8 mouse cellular contexts compared by ENCODE assay signal in the genomic region with DNA sequence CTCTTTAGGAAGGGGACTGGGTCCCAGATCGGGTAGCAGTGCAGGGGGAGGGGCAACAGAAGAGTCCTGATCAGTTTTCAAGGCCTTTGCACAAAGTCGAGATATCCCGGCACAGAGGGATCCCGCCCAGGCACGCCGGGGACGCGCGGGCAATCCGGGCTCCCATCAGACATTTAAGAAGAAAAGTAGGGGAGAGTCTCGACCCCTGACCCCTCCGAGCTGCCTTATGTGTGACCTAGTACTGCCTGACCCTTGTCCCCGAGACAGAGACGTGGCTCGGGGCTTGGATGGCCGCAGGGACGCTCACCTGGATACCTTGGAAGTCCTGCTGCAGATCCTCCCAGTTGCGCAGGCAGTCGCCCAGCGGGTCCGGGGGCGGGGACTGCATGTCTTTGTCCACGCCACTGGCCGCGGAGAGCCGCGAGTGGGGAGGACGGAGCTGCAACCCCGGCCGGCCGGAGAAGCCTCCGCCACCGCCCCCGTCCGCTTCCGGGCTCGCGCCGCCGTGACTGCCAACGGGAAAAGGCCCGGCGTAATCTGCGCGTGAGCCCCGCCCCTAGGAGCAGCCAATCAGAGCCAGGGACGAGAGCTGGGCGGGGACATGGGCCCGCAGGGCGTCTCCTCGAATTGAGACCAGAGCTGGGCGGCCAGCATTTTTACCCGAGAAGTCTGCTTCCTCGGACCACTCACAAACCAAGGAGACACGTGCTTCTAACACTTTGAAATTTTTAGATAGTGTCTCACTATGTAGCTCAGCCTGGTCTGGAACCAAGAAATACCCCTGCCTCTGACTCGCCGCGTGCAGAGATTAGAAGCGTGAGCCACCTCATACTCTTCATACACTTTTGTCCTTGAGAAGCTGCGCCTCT. TPM values are rescaled to one million over a fixed set of nuclear protein-coding genes. Genes with fewer than 3 reads are reported as not detected.
DNase-seq lines count a peak whose midpoint lies in the region; ATAC-seq and TF ChIP-seq lines count a peak whose summit lies in the region.

Tmem120a (minus strand) TSS at position 708 of the 869 bp plus-strand sequence.

- peak; percentile 95 for ATAC-seq in hindbrain, postnatal 0 days
- ATAC-seq in megakaryocyte, adult 5-6 weeks (ENCODE audit: poor library complexity, severe bottlenecking), result peak; percentile 100

- peak within 1 kb of the TSS; percentile 83 for H3K9ac ChIP-seq in hindbrain, postnatal 0 days (replicated peaks; ENCODE audit: low read length)

- peak; percentile 69 for DNase-seq in WW6 (ENCODE audit: low read depth, low spot score)
- DNase-seq in cerebellum, postnatal 4 days (ENCODE audit: low spot score in 2 of 2), result peak; percentile 82 to 92
- DNase-seq in gastrocnemius, adult 2 months, result peak; percentile 98
- DNase-seq in hindbrain, postnatal 0 days (ENCODE audit: low spot score), result peak; percentile 95
- peak; percentile 92 to 95 for DNase-seq in left cerebral cortex, adult 2 months (ENCODE audit: extremely low spot score in 1 of 2, low spot score in 2 of 2)
- DNase-seq in right cerebral cortex, adult 2 months (ENCODE audit: low spot score in 2 of 2), result peak; percentile 93 to 96
- DNase-seq in urinary bladder, postnatal 14 days (ENCODE audit: low spot score), result peak; percentile 97

- H3K4me3 ChIP-seq in gastrocnemius, adult 2 months, result peak within 1 kb of the TSS; percentile 96
- peak within 1 kb of the TSS; percentile 91 for H3K4me3 ChIP-seq in hindbrain, postnatal 0 days (ENCODE audit: low read length)
- H3K4me3 ChIP-seq in left cerebral cortex, adult 2 months, result peak within 1 kb of the TSS; percentile 87

- H3K4me2 ChIP-seq in hindbrain, postnatal 0 days (ENCODE audit: low read depth, low read length), result peak within 1 kb of the TSS; percentile 96

- under 1% methylated on average over 60 of the region's 60 CpGs for WGBS in hindbrain, postnatal 0 days

- intact Hi-C loops in gastrocnemius, adult 2 months (cut with DNase I), result loop anchor here (2.0 to 5.0 kb wide), 2 partner anchors 55 to 112 kb away; partner anchors contain the start of gene Rhbdd2
- intact Hi-C loops in left cerebral cortex, adult 2 months (cut with DNase I), result loop anchor here (5.0 kb wide), 1 partner anchor 57 kb away; no protein-coding TSS in a partner anchor

- H3K9me3 ChIP-seq in hindbrain, postnatal 0 days (ENCODE audit: low read length), result no peaks in the 10 kb centered on the region

- TF ChIP-seq CTCF in gastrocnemius, adult 2 months (IDR thresholded peaks at IDR 0.05), result no peak
- no peak for TF ChIP-seq CTCF in hindbrain, postnatal 0 days (IDR thresholded peaks at IDR 0.05; ENCODE audit: low read depth)
- no peak; the same call in 1 of the 2 replicates for TF ChIP-seq CTCF in left cerebral cortex, adult 2 months (IDR thresholded peaks at IDR 0.05)

- peak within 1 kb of the TSS; percentile 87 for H3K27ac ChIP-seq in gastrocnemius, adult 2 months
- peak within 1 kb of the TSS; percentile 52; the same call in 1 of the 2 replicates for H3K27ac ChIP-seq in hindbrain, postnatal 0 days
- H3K27ac ChIP-seq in left cerebral cortex, adult 2 months, result peak within 1 kb of the TSS; percentile 84

- 0 out of 2 replicates have a peak, but pooled peaks cover 5% of the 10 kb centered on the region for H3K4me1 ChIP-seq in hindbrain, postnatal 0 days (ENCODE audit: insufficient read depth, low read length)

- no peaks in the 10 kb centered on the region for H3K27me3 ChIP-seq in hindbrain, postnatal 0 days (ENCODE audit: insufficient read depth, low read length)

- peaks cover 7% of the 10 kb centered on the region; the same call in 1 of the 2 replicates for H3K36me3 ChIP-seq in hindbrain, postnatal 0 days (ENCODE audit: insufficient read depth, low read length)

RNA-seq across cellular contexts. Expression of gene Tmem120a, which starts in this region (rescaled TPM):
- total RNA-seq in gastrocnemius, adult 2 months (2021), result 1 to 10 TPM; 7.6 to 8.3 TPM
- 52.8 and 71.7 TPM in 2 replicates for total RNA-seq in hindbrain, postnatal 0 days (2014; rRNA removed)
- polyA plus RNA-seq in hindbrain, postnatal 0 days (2015; fragmentation: Nextera tagmentation; extraction: Ambion mirVana), result 83.2 and 89.7 TPM in 2 replicates
- total RNA-seq in left cerebral cortex, adult 2 months (2021), result 10 to 100 TPM; 18.3 to 18.4 TPM
- 18.1 and 20.9 TPM in 2 replicates for total RNA-seq in megakaryocyte, adult 5-6 weeks (2015)
- total RNA-seq in megakaryocyte, adult 5-6 weeks (2017), result 15.1 and 19.1 TPM in 2 replicates

Comparison
In these comparisons a context has a peak if more than half of its experiments do, and no peak if none do; other contexts are left out.
1. Peak in every context shown above with its lines: DNase-seq, ATAC-seq, H3K4me3 ChIP-seq and H3K27ac ChIP-seq.